Mouse (Mus musculus): ENCODE data around the gene Lifr.

GRCm38 (mm10) chr15:7084780-7085497, 5.5 kb upstream of the Lifr start:
- TF ChIP-seq CTCF (IDR thresholded peaks at IDR 0.05; ENCODE audit: control insufficient read depth, insufficient read depth, low read length): no peak
- TF ChIP-seq POLR2A (IDR thresholded peaks at IDR 0.05; ENCODE audit: borderline replicate concordance, control insufficient read depth, low read depth, low read length): no peak

All from bone marrow, adult 2 months (tissue).